Mouse (Mus musculus) midbrain, embryonic 10.5 days (tissue): ENCODE results near the gene Sh2b2. TPM values are rescaled to one million over a fixed set of nuclear protein-coding genes. Genes with fewer than 3 reads are reported as not detected.

Experiments
- DNase-seq: peaks from one replicate; pipeline ENCODE4 v3.0.0-alpha.2; 2017; ENCODE audit warnings: low spot score
- H3K27ac ChIP-seq: fragments of 300-500 bp; sonication (generic); replicated peaks from 2 replicates; pipeline ENCODE4 v1.5.1; 2016; ENCODE audit warnings: mild to moderate bottlenecking
- H3K27me3 ChIP-seq: fragments of 300-500 bp; sonication (generic); 2 replicates; pipeline ENCODE4 v1.6.1; 2016; ENCODE audit warnings: low read depth, mild to moderate bottlenecking; ENCODE audit not compliant: poor library complexity, severe bottlenecking
- H3K36me3 ChIP-seq: fragments of 300-500 bp; sonication (generic); 2 replicates; pipeline ENCODE4 v1.6.1; 2016; ENCODE audit warnings: mild to moderate bottlenecking, moderate library complexity
- H3K4me1 ChIP-seq: fragments of 300-500 bp; sonication (generic); 2 replicates; pipeline ENCODE4 v1.6.1; 2016
- H3K4me3 ChIP-seq: fragments of 300-500 bp; sonication (generic); 2 replicates; pipeline ENCODE4 v1.5.1; 2016; ENCODE audit warnings: mild to moderate bottlenecking, moderate library complexity
- H3K9me3 ChIP-seq: fragments of 300-500 bp; sonication (generic); replicated peaks from 2 replicates; pipeline ENCODE4 v1.6.1; 2016; ENCODE audit warnings: mild to moderate bottlenecking
- WGBS: fragments of 180-500 bp; shearing (Covaris S2); methylation state at CpG from one replicate; pipeline ENCODE4 v1.1.7; 2016; 5-methylcytosine and 5-hydroxymethylcytosine counted together
- polyA plus RNA-seq: library from polyadenylated mRNA; unstranded; fragments of >200 nt; fragmentation: Nextera tagmentation; extraction: Ambion mirVana; gene quantifications from 2 replicates; pipeline ENCODE4 v1.2.1, GENCODE M21; 2016

The Sh2b2 gene
- polyA plus RNA-seq, 1 experiment from 2014 or later = 13.2 TPM

GRCm38 (mm10) chr5:136199526-136199925 is 46.8 kb downstream of the Sh2b2 start:
- H3K27me3 ChIP-seq = no peaks in the 10 kb centered on the region
- 34% methylated on average over 11 of the region's 11 CpGs for WGBS
- peak; percentile 28 for DNase-seq
- no peaks in the 10 kb centered on the region; the same call in 1 of the 2 replicates for H3K9me3 ChIP-seq
- H3K36me3 ChIP-seq = peaks cover 32% of the 10 kb centered on the region
- peak overlapping the region; percentile 94 for H3K27ac ChIP-seq
- H3K4me1 ChIP-seq = peaks cover 25% of the 10 kb centered on the region
- H3K4me3 ChIP-seq = peak overlapping the region; percentile 76

GRCm38 (mm10) chr5:136198474-136199391 is 47.6 kb downstream of the Sh2b2 start, which contains the start of gene Prkrip1:
TSS of gene Prkrip1 (minus strand) at chr5:136198963.
- H3K36me3 ChIP-seq = peaks cover 38% of the 10 kb centered on the region
- peak; percentile 97 for DNase-seq
- H3K4me1 ChIP-seq = peaks cover 25% of the 10 kb centered on the region
- peak within 1 kb of the TSS; percentile 76 for H3K4me3 ChIP-seq
- WGBS = under 1% methylated on average over 62 of the region's 62 CpGs
- H3K27me3 ChIP-seq = no peaks in the 10 kb centered on the region
- H3K9me3 ChIP-seq = no peaks in the 10 kb centered on the region; the same call in 1 of the 2 replicates
- H3K27ac ChIP-seq = peak within 1 kb of the TSS; percentile 94

GRCm38 (mm10) chr5:136191870-136192269 is 54.5 kb downstream of the Sh2b2 start:
- Histone ChIP-seq H3K4me3 (no peak overlapping the region), H3K27ac (no peak overlapping the region), H3K9me3 (no peaks in the 10 kb centered on the region; the same call in 1 of the 2 replicates), H3K36me3 (peaks cover 98% of the 10 kb centered on the region), H3K27me3 (no peaks in the 10 kb centered on the region), H3K4me1 (no peaks in the 10 kb centered on the region)
- 87% methylated on average over 7 of the region's 7 CpGs for whole genome bisulfite sequencing
- no peak for DNase-seq

DNA sequence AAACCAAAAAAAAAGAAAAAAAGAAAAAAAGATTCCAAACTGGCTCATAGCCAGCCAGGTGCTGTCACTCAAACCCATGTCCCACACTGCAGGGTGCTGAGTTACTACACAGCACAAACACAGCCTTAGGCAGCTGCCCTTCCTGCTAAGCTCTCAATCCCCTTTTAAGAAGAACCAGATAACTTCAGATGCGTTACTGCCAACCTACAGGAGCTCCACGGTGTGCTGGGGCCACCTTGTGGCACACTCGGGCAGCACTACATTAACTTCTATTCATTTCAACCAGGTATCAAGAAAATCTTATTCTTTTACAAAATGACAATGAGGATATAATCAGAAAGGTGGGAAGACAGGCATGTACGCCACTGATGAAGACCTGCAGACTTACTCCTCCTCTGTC is 59.6 kb downstream of the Sh2b2 start:
- no peaks in the 10 kb centered on the region for H3K9me3 ChIP-seq
- peaks cover 98% of the 10 kb centered on the region for H3K36me3 ChIP-seq
- H3K4me3 ChIP-seq = no peak overlapping the region
- no peaks in the 10 kb centered on the region for H3K27me3 ChIP-seq
- WGBS = 44% methylated on average over 4 of the region's 4 CpGs
- DNase-seq = peak; percentile 33
- peaks cover 8% of the 10 kb centered on the region for H3K4me1 ChIP-seq
- H3K27ac ChIP-seq = no peak overlapping the region

DNA sequence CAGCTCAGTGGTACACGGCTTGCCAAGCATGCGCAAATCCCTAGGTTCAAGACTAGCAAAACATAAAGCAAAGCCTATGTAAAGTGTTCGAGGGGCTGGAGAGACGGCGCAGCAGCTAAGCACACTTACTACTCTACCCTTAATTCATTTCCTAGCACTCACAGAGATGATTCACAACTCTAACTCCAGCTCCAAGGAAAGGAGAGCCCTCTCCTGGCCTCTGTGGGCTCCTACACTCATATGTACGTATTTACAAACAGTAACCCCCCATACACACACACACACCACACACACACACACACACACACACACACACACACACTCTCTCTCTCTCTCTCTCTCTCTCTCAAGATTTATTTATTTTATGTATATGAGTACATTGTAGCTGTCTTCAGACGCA is 62.6 kb downstream of the Sh2b2 start:
- H3K27ac ChIP-seq = no peak overlapping the region
- H3K4me1 ChIP-seq = peaks cover 8% of the 10 kb centered on the region
- H3K9me3 ChIP-seq = no peaks in the 10 kb centered on the region
- no peak overlapping the region for H3K4me3 ChIP-seq
- DNase-seq = no peak
- peaks cover 98% of the 10 kb centered on the region for H3K36me3 ChIP-seq
- no peaks in the 10 kb centered on the region for H3K27me3 ChIP-seq
- 95% methylated on average over 7 of the region's 7 CpGs for WGBS

DNA sequence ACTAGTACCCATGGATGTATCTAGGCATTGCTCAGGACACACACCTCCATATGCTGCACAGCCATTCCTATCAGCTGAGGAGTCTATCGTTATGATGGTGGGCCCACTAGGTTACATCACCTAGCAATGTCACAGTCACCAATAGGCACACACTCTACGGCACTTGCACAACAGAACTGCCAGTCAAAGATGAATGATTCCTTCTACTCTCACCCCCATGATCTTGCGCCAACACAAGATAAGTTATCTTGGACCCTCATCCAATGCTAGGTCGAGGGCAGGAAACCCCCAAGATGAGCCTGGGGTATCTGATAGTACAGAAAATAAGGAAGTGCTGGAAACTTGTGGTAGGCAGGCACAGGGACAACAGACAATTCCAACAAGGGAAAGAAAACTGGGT is 63.5 kb downstream of the Sh2b2 start:
- WGBS = 88% methylated on average over 4 of the region's 4 CpGs
- no peaks in the 10 kb centered on the region for H3K27me3 ChIP-seq
- peaks cover 98% of the 10 kb centered on the region for H3K36me3 ChIP-seq
- H3K27ac ChIP-seq = no peak overlapping the region
- no peak overlapping the region for H3K4me3 ChIP-seq
- H3K4me1 ChIP-seq = peaks cover 8% of the 10 kb centered on the region
- DNase-seq = no peak
- no peaks in the 10 kb centered on the region for H3K9me3 ChIP-seq

DNA sequence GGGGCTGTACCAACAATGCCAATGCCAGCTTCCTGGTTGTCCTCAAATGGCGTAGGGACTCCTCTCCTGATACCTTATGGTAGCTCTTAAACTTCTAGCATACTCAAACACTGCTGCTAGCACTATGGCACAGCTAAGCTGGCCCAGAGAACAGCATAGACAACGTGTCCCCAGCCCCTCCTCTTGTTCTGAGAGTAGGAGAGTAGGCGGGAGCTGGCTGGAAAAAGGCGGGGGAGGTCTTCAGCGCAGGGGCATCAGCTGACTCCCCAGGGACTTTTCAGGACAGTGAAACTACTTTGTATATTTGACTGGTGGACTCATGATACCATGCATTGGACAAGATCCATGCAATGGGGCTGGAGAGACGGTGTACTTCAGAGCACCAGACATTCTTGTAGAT is 64.3 kb downstream of the Sh2b2 start:
- Histone ChIP-seq H3K27ac (no peak overlapping the region), H3K36me3 (peaks cover 100% of the 10 kb centered on the region), H3K9me3 (no peaks in the 10 kb centered on the region), H3K27me3 (no peaks in the 10 kb centered on the region), H3K4me1 (peaks cover 8% of the 10 kb centered on the region), H3K4me3 (no peak overlapping the region)
- DNase-seq = no peak
- WGBS = 90% methylated on average over 6 of the region's 6 CpGs

DNA sequence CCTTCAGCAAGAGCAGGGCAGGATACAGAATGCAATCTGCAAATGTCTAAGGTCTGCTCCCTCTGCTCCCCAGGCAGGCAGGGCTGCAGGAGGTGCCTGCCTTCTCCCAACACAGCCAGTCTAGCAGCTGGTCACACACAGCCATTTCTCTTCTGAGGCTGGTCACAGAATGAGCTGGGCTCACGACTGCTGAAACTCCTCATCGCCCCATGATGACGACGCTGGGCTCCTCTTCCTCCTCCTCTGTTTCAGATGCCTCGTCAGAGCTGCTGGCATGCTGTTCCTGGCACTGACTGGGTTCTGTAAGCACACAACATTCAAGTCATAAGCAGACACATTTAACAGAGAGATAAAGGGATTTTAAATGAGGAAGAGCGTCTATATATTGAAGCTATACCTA is 65.2 kb downstream of the Sh2b2 start:
- WGBS = 94% methylated on average over 6 of the region's 6 CpGs
- no peak for DNase-seq
- Histone ChIP-seq H3K36me3 (peaks cover 95% of the 10 kb centered on the region), H3K27ac (no peak overlapping the region), H3K4me1 (peaks cover 5% of the 10 kb centered on the region), H3K27me3 (no peaks in the 10 kb centered on the region), H3K9me3 (no peaks in the 10 kb centered on the region), H3K4me3 (no peak overlapping the region)

- no peak overlapping the region for H3K27ac ChIP-seq
- H3K9me3 ChIP-seq = no peaks in the 10 kb centered on the region
- H3K27me3 ChIP-seq = no peaks in the 10 kb centered on the region
- no peaks in the 10 kb centered on the region for H3K4me1 ChIP-seq
- 88% methylated on average over 5 of the region's 5 CpGs for WGBS
- no peak for DNase-seq
- H3K4me3 ChIP-seq = no peak overlapping the region
- peaks cover 79% of the 10 kb centered on the region for H3K36me3 ChIP-seq
Measured at GRCm38 (mm10) chr5:136179594-136179993, 66.8 kb downstream of the Sh2b2 start.

- Histone ChIP-seq H3K27me3 (peaks cover 14% of the 10 kb centered on the region), H3K4me3 (no peak overlapping the region), H3K4me1 (peaks cover 22% of the 10 kb centered on the region), H3K36me3 (peaks cover 21% of the 10 kb centered on the region), H3K9me3 (no peaks in the 10 kb centered on the region), H3K27ac (no peak overlapping the region)
- DNase-seq = no peak
- 64% methylated on average over 9 of the region's 9 CpGs for WGBS
Measured at GRCm38 (mm10) chr5:136173606-136174463, 72.5 kb downstream of the Sh2b2 start.

DNA sequence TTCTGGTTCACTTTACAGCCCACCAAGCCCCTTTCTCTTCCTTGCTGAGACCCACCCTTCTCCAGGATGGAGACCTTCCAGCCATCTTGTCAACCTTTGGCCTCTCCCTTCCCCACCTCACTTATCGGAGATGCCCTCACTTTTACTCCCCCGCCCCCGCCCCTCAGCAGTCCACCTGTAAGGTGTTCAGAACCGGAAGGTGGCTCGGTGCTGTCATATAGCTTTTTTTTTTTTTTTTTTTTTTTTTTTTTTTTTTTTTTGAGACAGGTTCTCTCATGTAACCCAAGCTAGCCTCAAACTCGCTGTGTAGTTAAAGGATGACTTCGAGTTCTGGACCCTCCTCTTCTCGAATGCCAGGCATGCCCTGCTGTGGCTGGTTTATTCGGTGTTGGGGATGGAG is 73.4 kb downstream of the Sh2b2 start:
- peaks cover 17% of the 10 kb centered on the region for H3K36me3 ChIP-seq
- WGBS = 83% methylated on average over 9 of the region's 9 CpGs
- peaks cover 22% of the 10 kb centered on the region for H3K4me1 ChIP-seq
- H3K27ac ChIP-seq = no peak overlapping the region
- H3K9me3 ChIP-seq = peaks cover 6% of the 10 kb centered on the region; the same call in 1 of the 2 replicates
- no peak for DNase-seq
- no peak overlapping the region for H3K4me3 ChIP-seq
- peaks cover 14% of the 10 kb centered on the region for H3K27me3 ChIP-seq
